22 mouse cellular contexts compared by ENCODE assay signal in the genomic region with DNA sequence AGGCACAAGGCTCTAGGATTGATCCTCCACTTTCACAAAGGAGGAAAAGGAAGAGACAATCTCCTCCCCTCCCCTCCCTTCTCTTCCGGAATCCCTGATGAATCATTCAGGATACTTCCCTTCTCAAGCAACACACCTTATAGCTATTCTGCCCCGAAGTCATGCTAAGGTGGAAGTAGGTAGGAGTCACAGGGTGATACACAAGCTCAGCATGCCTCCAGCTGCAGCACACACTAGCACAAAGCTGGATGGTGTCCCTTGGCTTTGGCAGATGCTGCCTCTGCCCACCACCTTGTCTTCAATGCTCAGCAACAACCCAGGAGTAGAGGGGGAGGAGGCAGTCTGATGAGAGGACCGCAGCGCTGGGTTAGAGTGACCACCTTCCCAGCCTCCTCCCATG. TPM values are rescaled to one million over a fixed set of nuclear protein-coding genes. Genes with fewer than 3 reads are reported as not detected.
A peak's percentile ranks its signal among the peaks of the same experiment; 100 is the strongest.
DNase-seq lines count a peak whose midpoint lies in the region; ATAC-seq and TF ChIP-seq lines count a peak whose summit lies in the region.
"Had no signal": no experiment of that assay in that cellular context is flagged by ENCODE, and none has a peak within 500 bp of the region (broad histone marks: within the 10 kb centered on the region; RNA-seq: fewer than 3 reads in every experiment).

No protein-coding gene starts in this region.

- no peaks in the 10 kb centered on the region for H3K9me3 ChIP-seq in forebrain, embryonic 10.5 days
- no peaks in the 10 kb centered on the region for H3K9me3 ChIP-seq in forebrain, embryonic 15.5 days
- no peaks in the 10 kb centered on the region for H3K9me3 ChIP-seq in kidney, embryonic 14.5 days (ENCODE audit: control insufficient read depth, low read length)
- H3K9me3 ChIP-seq in ES-E14 (ENCODE audit: control insufficient read depth, insufficient read depth, low read depth, low read length), result no peaks in the 10 kb centered on the region
- no peaks in the 10 kb centered on the region for H3K9me3 ChIP-seq in limb, embryonic 13.5 days
- H3K9me3 ChIP-seq: heart, embryonic 13.5 days; hindbrain, embryonic 12.5 days had no signal

- no peak for DNase-seq in forebrain, embryonic 10.5 days (ENCODE audit: extremely low spot score, low spot score)
- DNase-seq in kidney, postnatal 25 days, result no peak
- DNase-seq in ES-E14 (ENCODE audit: low read depth, low spot score), result no peak
- DNase-seq in frontal cortex, postnatal 14 days (ENCODE audit: low spot score in 2 of 2), result no peak
- DNase-seq in gastrocnemius, adult 2 months, result no peak
- DNase-seq: adrenal gland, adult 8-10 months; adrenal gland, postnatal 36 days; B cell, adult 2 months; cerebellum, adult 11-12 months; cerebellum, adult 9-10 months; cerebellum, postnatal 25 days; forebrain, postnatal 0 days; gastrocnemius, postnatal 36 days; heart, adult 11 months; heart, postnatal 36 days had no signal

- H3K4me1 ChIP-seq in forebrain, embryonic 10.5 days, result peaks cover 34% of the 10 kb centered on the region
- H3K4me1 ChIP-seq in forebrain, embryonic 15.5 days, result no peaks in the 10 kb centered on the region
- H3K4me1 ChIP-seq in kidney, embryonic 14.5 days (ENCODE audit: control insufficient read depth, insufficient read depth, low read length), result 0 out of 2 replicates have a peak, but pooled peaks cover 4% of the 10 kb centered on the region
- H3K4me1 ChIP-seq in ES-E14 (ENCODE audit: control insufficient read depth in 2 of 2, insufficient read depth in 2 of 2, low read length in 2 of 2, poor library complexity in 1 of 2), result peaks cover 13 to 32% of the 10 kb centered on the region in 2 experiments
- peaks cover 23% of the 10 kb centered on the region for H3K4me1 ChIP-seq in limb, embryonic 13.5 days
- H3K4me1 ChIP-seq: hindbrain, embryonic 12.5 days had no signal

- H3K27me3 ChIP-seq in forebrain, embryonic 10.5 days (ENCODE audit: poor library complexity, severe bottlenecking), result peaks cover 4% of the 10 kb centered on the region; the same call in 1 of the 2 replicates
- no peaks in the 10 kb centered on the region for H3K27me3 ChIP-seq in forebrain, embryonic 15.5 days
- H3K27me3 ChIP-seq in kidney, embryonic 14.5 days (ENCODE audit: control insufficient read depth, insufficient read depth, low read length), result no peaks in the 10 kb centered on the region
- no peaks in the 10 kb centered on the region for H3K27me3 ChIP-seq in limb, embryonic 13.5 days
- H3K27me3 ChIP-seq: heart, embryonic 13.5 days; hindbrain, embryonic 12.5 days had no signal

- intact Hi-C loops in gastrocnemius, adult 2 months (cut with DNase I), result no loop called here

- no peak overlapping the region for H3K9ac ChIP-seq in forebrain, embryonic 15.5 days (replicated peaks)
- no peak overlapping the region for H3K9ac ChIP-seq in kidney, embryonic 14.5 days (ENCODE audit: low read depth, low read length)
- 0 out of 2 replicates have a peak overlapping the region, but pooled peaks have one; percentile 3 for H3K9ac ChIP-seq in ES-E14 (ENCODE audit: insufficient read depth, low read depth, low read length, poor library complexity, severe bottlenecking)
- peak overlapping the region; percentile 31; the same call in 1 of the 2 replicates for H3K9ac ChIP-seq in limb, embryonic 13.5 days
- H3K9ac ChIP-seq: forebrain, postnatal 0 days; heart, embryonic 13.5 days; hindbrain, embryonic 12.5 days had no signal

- no peak overlapping the region for H3K4me3 ChIP-seq in forebrain, embryonic 10.5 days
- H3K4me3 ChIP-seq in forebrain, embryonic 15.5 days, result no peak overlapping the region
- H3K4me3 ChIP-seq in kidney, embryonic 14.5 days (ENCODE audit: low read length), result no peak overlapping the region
- no peak overlapping the region for H3K4me3 ChIP-seq in ES-E14 (ENCODE audit: insufficient read depth in 1 of 2, low read depth in 1 of 2, low read length in 2 of 2, poor library complexity in 1 of 2, severe bottlenecking in 1 of 2)
- no peak overlapping the region for H3K4me3 ChIP-seq in limb, embryonic 13.5 days
- H3K4me3 ChIP-seq in gastrocnemius, adult 2 months, result no peak overlapping the region
- H3K4me3 ChIP-seq: heart, embryonic 13.5 days; hindbrain, embryonic 12.5 days had no signal

- in situ Hi-C loops in ES-E14 (cut with MboI; ENCODE audit: low sequenced_read_pairs in 2 of 2, unreplicated experiment in 2 of 2), result no loop called here

- H3K27ac ChIP-seq in forebrain, embryonic 10.5 days, result 0 out of 2 replicates have a peak overlapping the region, but pooled peaks have one; percentile 20
- no peak overlapping the region for H3K27ac ChIP-seq in forebrain, embryonic 15.5 days (replicated peaks)
- no peak overlapping the region for H3K27ac ChIP-seq in kidney, embryonic 14.5 days (ENCODE audit: low read depth, low read length)
- no peak overlapping the region for H3K27ac ChIP-seq in ES-E14 (ENCODE audit: insufficient read depth, low read depth, low read length, poor library complexity, severe bottlenecking)
- no peak overlapping the region for H3K27ac ChIP-seq in limb, embryonic 13.5 days
- no peak overlapping the region for H3K27ac ChIP-seq in gastrocnemius, adult 2 months
- H3K27ac ChIP-seq: heart, embryonic 13.5 days; hindbrain, embryonic 12.5 days; hindbrain, postnatal 0 days had no signal

- WGBS in forebrain, embryonic 10.5 days, result 80% methylated on average over 4 of the region's 4 CpGs
- 80% methylated on average over 4 of the region's 4 CpGs for WGBS in forebrain, embryonic 15.5 days
- WGBS in kidney, embryonic 14.5 days, result 62% methylated on average over 4 of the region's 4 CpGs
- 65% methylated on average over 4 of the region's 4 CpGs for WGBS in limb, embryonic 13.5 days

- no peak for ATAC-seq in forebrain, embryonic 15.5 days (replicated peaks)
- 0 out of 2 replicates have a peak, but pooled peaks have one; percentile 10 for ATAC-seq in kidney, embryonic 14.5 days (ENCODE audit: low FRiP score, low TSS enrichment)
- no peak for ATAC-seq in limb, embryonic 13.5 days (ENCODE audit: low FRiP score, low read depth)
- ATAC-seq: CD4-positive, CD25-positive, alpha-beta regulatory T cell, adult 4 months; forebrain, postnatal 0 days; hindbrain, postnatal 0 days had no signal

- H3K36me3 ChIP-seq in forebrain, embryonic 10.5 days (replicated peaks), result no peaks in the 10 kb centered on the region
- H3K36me3 ChIP-seq in forebrain, embryonic 15.5 days, result no peaks in the 10 kb centered on the region
- H3K36me3 ChIP-seq in kidney, embryonic 14.5 days (ENCODE audit: control insufficient read depth, insufficient read depth, low read length), result no peaks in the 10 kb centered on the region
- no peaks in the 10 kb centered on the region for H3K36me3 ChIP-seq in ES-E14 (ENCODE audit: control insufficient read depth, insufficient read depth, low read length, poor library complexity, severe bottlenecking)
- no peaks in the 10 kb centered on the region for H3K36me3 ChIP-seq in limb, embryonic 13.5 days
- H3K36me3 ChIP-seq: heart, embryonic 13.5 days; hindbrain, embryonic 12.5 days had no signal

- no peak for TF ChIP-seq CTCF in gastrocnemius, adult 2 months (IDR thresholded peaks at IDR 0.05)

- H3K4me2 ChIP-seq in forebrain, embryonic 15.5 days (replicated peaks), result no peak overlapping the region
- H3K4me2 ChIP-seq in kidney, embryonic 14.5 days (replicated peaks; ENCODE audit: low read depth, low read length), result no peak overlapping the region
- no peak overlapping the region for H3K4me2 ChIP-seq in limb, embryonic 13.5 days (replicated peaks)
- H3K4me2 ChIP-seq: heart, embryonic 13.5 days; hindbrain, embryonic 12.5 days had no signal

TF ChIP-seq in ES-E14, 5 proteins besides CTCF, POLR2A, EP300 and RAD21:
- TF ChIP-seq HCFC1 (IDR thresholded peaks at IDR 0.05; ENCODE audit: borderline replicate concordance, insufficient read depth, low read length), result no peak

RNA-seq across cellular contexts. Expression of gene Tead4, which starts 21.5 kb away (rescaled TPM):
- 1.4 and 2.1 TPM in 2 replicates for polyA plus RNA-seq in forebrain, embryonic 10.5 days (2016; fragmentation: Nextera tagmentation; extraction: Ambion mirVana)
- polyA plus RNA-seq in forebrain, embryonic 15.5 days (2015; fragmentation: Nextera tagmentation; extraction: Ambion mirVana), result 0.38 and 0.51 TPM in 2 replicates
- polyA plus RNA-seq in kidney, embryonic 14.5 days (2014; fragmentation: Nextera tagmentation; extraction: Ambion mirVana), result 1.5 and 2.2 TPM in 2 replicates
- 5.6 and 6.8 TPM in 2 replicates for total RNA-seq in ES-E14 (2012; rRNA removed)
- 4.2 and 5.4 TPM in 2 replicates for polyA plus RNA-seq in limb, embryonic 13.5 days (2015; fragmentation: Nextera tagmentation; extraction: Ambion mirVana)
- 1 to 10 TPM; 7.6 to 8.1 TPM for total RNA-seq in gastrocnemius, adult 2 months (2021)
- polyA plus RNA-seq: CD4-positive, CD25-positive, alpha-beta regulatory T cell, adult 4 months had no signal

Comparison
In these comparisons a context has a peak if more than half of its experiments do, and no peak if none do; other contexts are left out.
1. H3K9ac ChIP-seq: peak in ES-E14 (single experiment) and limb, embryonic 13.5 days (single experiment); none in forebrain, embryonic 15.5 days (single experiment) and kidney, embryonic 14.5 days (single experiment).